Mouse (Mus musculus): ENCODE results near the gene Znrf4.

DNA sequence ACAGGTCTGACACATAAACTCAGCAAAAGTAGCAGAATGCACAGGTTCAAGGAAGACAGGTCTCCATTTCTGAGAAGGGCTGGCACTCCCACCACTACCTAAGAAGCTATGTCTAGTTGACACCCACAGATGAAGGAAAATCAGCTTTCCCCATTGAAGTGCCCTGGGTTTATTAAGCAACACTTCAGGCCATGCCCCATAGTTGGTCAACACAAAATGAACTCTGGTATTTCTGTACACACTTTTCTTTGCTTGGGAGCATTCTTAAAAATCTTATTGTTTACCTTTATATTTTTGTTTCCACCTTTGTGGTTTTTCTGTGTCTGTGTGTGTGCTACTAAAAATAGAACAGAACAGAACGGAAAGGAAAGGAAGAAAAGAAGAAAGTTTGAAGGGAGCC, 47.9 kb upstream of the Znrf4 start:
- TF ChIP-seq CTCF (IDR thresholded peaks at IDR 0.05; ENCODE audit: control insufficient read depth, insufficient read depth, low read length) (no peak), POLR2A (IDR thresholded peaks at IDR 0.05; ENCODE audit: borderline replicate concordance, control insufficient read depth, low read depth, low read length) (no peak)
